Mouse (Mus musculus): ENCODE data around the gene Myo9b. TPM values are rescaled to one million over a fixed set of nuclear protein-coding genes. Genes with fewer than 3 reads are reported as not detected.
A peak's percentile ranks its signal among the peaks of the same experiment; 100 is the strongest.
"Not testable (repeated sequence)": the region's sequence is repeated elsewhere in the genome, so short reads cannot be mapped to it uniquely, and the experiment has no call there.

Gene Myo9b
- polyA plus RNA-seq, 1 experiment from 2014 or later: 24.0 TPM

DNA sequence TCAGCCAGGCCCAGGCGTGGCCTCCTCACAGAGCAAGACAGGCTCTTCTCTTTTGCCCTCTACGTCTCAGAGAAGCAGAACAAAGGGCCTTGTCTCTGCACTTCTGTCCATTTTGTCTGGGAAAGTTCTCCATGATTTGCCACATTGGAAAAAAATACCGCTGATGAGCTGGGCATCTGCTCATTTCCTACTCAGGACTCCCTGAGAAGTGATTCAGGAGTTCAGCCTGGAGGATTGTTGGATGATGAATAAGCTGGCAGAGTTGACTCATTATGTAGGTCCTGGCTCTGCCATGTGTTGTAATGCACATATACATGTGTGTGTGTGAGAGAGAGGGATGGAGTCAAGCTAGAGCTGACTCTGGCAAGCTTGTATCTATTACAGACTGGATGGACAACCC is 3.7 kb downstream of the Myo9b start:
- no peaks in the 10 kb centered on the region for H3K27me3 ChIP-seq
- ATAC-seq (ENCODE audit: insufficient number of reproducible peaks, low FRiP score, low TSS enrichment, low read depth): no peak
- H3K27ac ChIP-seq (replicated peaks): no peak overlapping the region
- peaks cover 31% of the 10 kb centered on the region for H3K4me1 ChIP-seq
- H3K4me2 ChIP-seq (replicated peaks): no peak overlapping the region
- no peak overlapping the region for H3K4me3 ChIP-seq (replicated peaks)
- no peak overlapping the region for H3K9ac ChIP-seq
- 0 out of 2 replicates have a peak, but pooled peaks cover 4% of the 10 kb centered on the region for H3K36me3 ChIP-seq
- WGBS: 87% methylated on average over 3 of the region's 3 CpGs
- H3K9me3 ChIP-seq (replicated peaks): no peaks in the 10 kb centered on the region

- peaks cover 29% of the 10 kb centered on the region for H3K4me1 ChIP-seq
- ATAC-seq (ENCODE audit: insufficient number of reproducible peaks, low FRiP score, low TSS enrichment, low read depth); H3K9ac ChIP-seq; H3K4me3 ChIP-seq (replicated peaks); H3K36me3 ChIP-seq; H3K4me2 ChIP-seq (replicated peaks); H3K27ac ChIP-seq (replicated peaks); H3K9me3 ChIP-seq (replicated peaks); H3K27me3 ChIP-seq: not testable (repeated sequence)
- 68% methylated on average over 1 of the region's 1 CpGs for WGBS
Observed at GRCm38 (mm10) chr8:71279409-71279808, 6.9 kb downstream of the Myo9b start.

GRCm38 (mm10) chr8:71281731-71282130 is 9.2 kb downstream of the Myo9b start:
- H3K4me3 ChIP-seq (replicated peaks); H3K4me2 ChIP-seq (replicated peaks); H3K36me3 ChIP-seq; H3K27me3 ChIP-seq; ATAC-seq (ENCODE audit: insufficient number of reproducible peaks, low FRiP score, low TSS enrichment, low read depth); H3K9me3 ChIP-seq (replicated peaks); H3K9ac ChIP-seq: not testable (repeated sequence)
- H3K27ac ChIP-seq (replicated peaks): peak overlapping the region; percentile 63; the same call in 1 of the 2 replicates
- H3K4me1 ChIP-seq: peaks cover 17% of the 10 kb centered on the region
- 45% methylated on average over 1 of the region's 1 CpGs for WGBS

DNA sequence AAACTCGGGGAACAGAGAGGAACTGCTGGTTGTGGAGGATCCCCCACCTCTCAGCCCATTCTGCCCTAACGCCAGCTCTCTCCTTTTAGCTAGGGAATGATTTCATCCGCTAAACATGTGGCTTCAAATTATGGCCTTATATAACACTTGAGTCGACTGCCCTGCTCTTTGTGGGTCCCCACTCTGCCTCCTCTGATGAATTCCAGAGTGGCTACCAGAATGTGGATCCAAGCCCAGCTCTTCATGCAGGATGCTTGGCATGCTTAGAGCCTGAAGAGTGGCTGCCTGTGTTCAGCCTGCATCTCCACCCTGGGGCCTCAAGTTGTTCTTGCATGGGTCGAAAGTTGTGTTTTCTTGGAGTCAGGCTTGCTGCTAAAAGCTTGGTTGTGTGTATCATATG is 10.1 kb downstream of the Myo9b start:
- Histone ChIP-seq H3K27ac (replicated peaks) (peak overlapping the region; percentile 63), H3K9ac (no peak overlapping the region), H3K27me3 (no peaks in the 10 kb centered on the region), H3K4me1 (peaks cover 17% of the 10 kb centered on the region), H3K36me3 (no peaks in the 10 kb centered on the region), H3K4me3 (replicated peaks) (no peak overlapping the region), H3K4me2 (replicated peaks) (no peak overlapping the region), H3K9me3 (replicated peaks) (no peaks in the 10 kb centered on the region)
- WGBS: 50% methylated on average over 5 of the region's 5 CpGs
- peak; percentile 73; the same call in 1 of the 2 replicates for ATAC-seq (ENCODE audit: insufficient number of reproducible peaks, low FRiP score, low TSS enrichment, low read depth)

GRCm38 (mm10) chr8:71286223-71286622 is 13.7 kb downstream of the Myo9b start:
- not testable (repeated sequence) for H3K9me3 ChIP-seq (replicated peaks); ATAC-seq (ENCODE audit: insufficient number of reproducible peaks, low FRiP score, low TSS enrichment, low read depth); H3K9ac ChIP-seq; H3K27ac ChIP-seq (replicated peaks); H3K4me3 ChIP-seq (replicated peaks); H3K27me3 ChIP-seq; H3K4me2 ChIP-seq (replicated peaks)
- Histone ChIP-seq H3K36me3 (peaks cover 14% of the 10 kb centered on the region), H3K4me1 (peaks cover 17% of the 10 kb centered on the region)
- 77% methylated on average over 2 of the region's 2 CpGs for WGBS

DNA sequence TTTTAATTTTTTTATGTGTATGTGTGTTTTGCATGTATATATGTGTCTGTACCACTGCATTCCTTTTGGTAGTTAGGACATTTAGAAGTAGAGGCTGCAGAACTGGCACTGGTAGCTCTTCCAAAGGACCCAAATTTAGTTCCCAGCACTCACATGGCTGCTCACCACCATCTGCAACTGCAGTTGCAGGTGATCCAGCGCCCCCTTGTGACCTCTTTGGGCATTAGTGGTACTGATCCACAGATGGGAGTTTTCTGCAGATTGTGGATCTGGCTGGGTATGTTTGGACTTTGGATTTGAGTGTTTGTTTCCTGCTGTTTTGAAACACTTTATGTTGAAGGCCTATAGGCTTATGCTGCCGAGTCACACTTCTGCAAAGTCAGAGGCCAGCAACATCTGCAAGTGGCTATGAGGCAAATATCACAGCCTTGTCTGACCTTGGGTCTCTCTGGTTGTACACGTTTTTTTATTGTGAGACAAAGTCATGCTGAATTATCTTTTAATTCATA is 16.0 kb downstream of the Myo9b start:
- Histone ChIP-seq H3K4me2 (replicated peaks) (no peak overlapping the region), H3K27me3 (no peaks in the 10 kb centered on the region), H3K4me1 (no peaks in the 10 kb centered on the region), H3K9ac (no peak overlapping the region), H3K9me3 (replicated peaks) (no peaks in the 10 kb centered on the region), H3K4me3 (replicated peaks) (no peak overlapping the region), H3K36me3 (peaks cover 25% of the 10 kb centered on the region), H3K27ac (replicated peaks) (no peak overlapping the region)
- no peak for ATAC-seq (ENCODE audit: insufficient number of reproducible peaks, low FRiP score, low TSS enrichment, low read depth)
- 54% methylated on average over 3 of the region's 3 CpGs for WGBS

- no peak for ATAC-seq (ENCODE audit: insufficient number of reproducible peaks, low FRiP score, low TSS enrichment, low read depth)
- peaks cover 25% of the 10 kb centered on the region for H3K36me3 ChIP-seq
- no peaks in the 10 kb centered on the region for H3K9me3 ChIP-seq (replicated peaks)
- no peak overlapping the region for H3K27ac ChIP-seq (replicated peaks)
- WGBS: 75% methylated on average over 7 of the region's 7 CpGs
- no peaks in the 10 kb centered on the region for H3K4me1 ChIP-seq
- no peaks in the 10 kb centered on the region for H3K27me3 ChIP-seq
- H3K4me3 ChIP-seq (replicated peaks): no peak overlapping the region
- H3K4me2 ChIP-seq (replicated peaks): no peak overlapping the region
- H3K9ac ChIP-seq: no peak overlapping the region
Observed at GRCm38 (mm10) chr8:71289098-71289497, 16.6 kb downstream of the Myo9b start.

GRCm38 (mm10) chr8:71290211-71290610 is 17.7 kb downstream of the Myo9b start:
- H3K4me3 ChIP-seq (replicated peaks): no peak overlapping the region
- no peak overlapping the region for H3K9ac ChIP-seq
- H3K36me3 ChIP-seq: peaks cover 31% of the 10 kb centered on the region
- H3K27me3 ChIP-seq: no peaks in the 10 kb centered on the region
- H3K9me3 ChIP-seq (replicated peaks): no peaks in the 10 kb centered on the region
- no peak for ATAC-seq (ENCODE audit: insufficient number of reproducible peaks, low FRiP score, low TSS enrichment, low read depth)
- no peaks in the 10 kb centered on the region for H3K4me1 ChIP-seq
- H3K27ac ChIP-seq (replicated peaks): no peak overlapping the region
- H3K4me2 ChIP-seq (replicated peaks): no peak overlapping the region
- 93% methylated on average over 21 of the region's 21 CpGs for WGBS

DNA sequence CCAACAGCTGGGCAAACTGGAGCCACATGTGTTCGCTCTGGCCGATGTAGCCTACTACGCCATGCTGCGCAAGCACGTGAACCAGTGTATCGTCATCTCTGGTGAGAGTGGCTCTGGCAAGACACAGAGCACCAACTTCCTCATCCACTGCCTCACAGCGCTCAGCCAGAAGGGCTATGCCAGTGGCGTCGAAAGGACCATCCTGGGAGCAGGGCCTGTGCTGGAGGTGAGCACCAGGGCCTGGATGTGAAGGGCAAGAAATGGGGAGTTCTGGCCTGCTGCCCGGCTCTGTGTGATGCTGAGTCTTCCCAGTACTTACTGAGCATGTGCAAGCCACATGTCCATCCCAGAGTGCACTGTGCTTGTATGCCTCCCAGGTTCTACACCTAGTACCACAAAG is 18.4 kb downstream of the Myo9b start:
- Histone ChIP-seq H3K9me3 (replicated peaks) (no peaks in the 10 kb centered on the region), H3K9ac (no peak overlapping the region), H3K4me1 (no peaks in the 10 kb centered on the region), H3K4me2 (replicated peaks) (no peak overlapping the region), H3K27ac (replicated peaks) (no peak overlapping the region), H3K4me3 (replicated peaks) (no peak overlapping the region), H3K36me3 (peaks cover 32% of the 10 kb centered on the region), H3K27me3 (no peaks in the 10 kb centered on the region)
- no peak for ATAC-seq (ENCODE audit: insufficient number of reproducible peaks, low FRiP score, low TSS enrichment, low read depth)
- WGBS: 92% methylated on average over 10 of the region's 10 CpGs

DNA sequence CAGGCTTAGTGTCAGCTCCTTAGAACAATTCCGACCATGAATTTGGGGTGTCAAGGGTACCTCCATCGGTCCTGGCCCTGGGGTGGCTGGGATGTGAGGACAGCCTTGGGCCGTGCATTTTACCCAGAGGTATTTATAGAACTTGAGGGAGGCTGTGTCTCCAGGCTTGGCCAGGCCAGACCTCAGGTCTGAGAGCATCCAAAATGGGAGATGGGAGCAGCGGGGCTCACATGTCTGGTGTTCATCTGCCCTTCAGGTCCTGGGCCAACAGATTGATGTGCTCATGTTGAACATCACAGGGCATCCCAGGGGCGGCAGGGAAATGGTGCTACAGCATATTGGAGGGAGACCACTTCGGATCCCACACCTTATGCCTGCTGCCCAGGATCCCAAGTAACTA is 18.8 kb downstream of the Myo9b start:
- H3K9me3 ChIP-seq (replicated peaks): no peaks in the 10 kb centered on the region
- peaks cover 34% of the 10 kb centered on the region for H3K36me3 ChIP-seq
- H3K4me2 ChIP-seq (replicated peaks): no peak overlapping the region
- no peak for ATAC-seq (ENCODE audit: insufficient number of reproducible peaks, low FRiP score, low TSS enrichment, low read depth)
- H3K27me3 ChIP-seq: no peaks in the 10 kb centered on the region
- H3K27ac ChIP-seq (replicated peaks): no peak overlapping the region
- H3K9ac ChIP-seq: no peak overlapping the region
- no peak overlapping the region for H3K4me3 ChIP-seq (replicated peaks)
- H3K4me1 ChIP-seq: no peaks in the 10 kb centered on the region
- WGBS: 94% methylated on average over 6 of the region's 6 CpGs

- peaks cover 56% of the 10 kb centered on the region for H3K36me3 ChIP-seq
- ATAC-seq (ENCODE audit: insufficient number of reproducible peaks, low FRiP score, low TSS enrichment, low read depth); H3K27ac ChIP-seq (replicated peaks); H3K4me2 ChIP-seq (replicated peaks); H3K4me1 ChIP-seq; H3K4me3 ChIP-seq (replicated peaks); H3K27me3 ChIP-seq; H3K9ac ChIP-seq; H3K9me3 ChIP-seq (replicated peaks): not testable (repeated sequence)
- 88% methylated on average over 3 of the region's 3 CpGs for WGBS
Observed at GRCm38 (mm10) chr8:71293930-71294329, 21.4 kb downstream of the Myo9b start.

DNA sequence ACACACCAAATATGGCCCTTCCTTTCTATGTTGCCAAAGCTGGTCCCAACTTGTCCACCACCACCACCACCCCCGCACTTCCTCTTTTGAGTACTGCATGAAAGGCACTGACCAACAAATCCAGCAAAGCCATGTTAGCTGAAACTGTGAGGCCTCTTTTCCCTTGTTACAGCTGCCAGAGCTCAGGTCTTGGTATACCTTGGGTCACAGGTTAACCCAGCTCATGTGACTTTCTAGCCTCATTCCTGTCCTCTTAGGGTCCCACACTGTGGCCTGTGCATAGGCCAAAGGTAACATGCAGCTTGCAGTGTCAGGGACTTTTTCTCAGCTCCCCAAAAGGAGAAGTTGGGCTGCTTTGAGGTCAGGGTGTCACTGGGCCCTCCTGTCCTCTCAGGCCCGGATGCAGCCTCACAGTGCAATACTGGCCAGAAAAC is 23.7 kb downstream of the Myo9b start:
- no peaks in the 10 kb centered on the region for H3K4me1 ChIP-seq
- no peak overlapping the region for H3K4me2 ChIP-seq (replicated peaks)
- H3K9me3 ChIP-seq (replicated peaks): no peaks in the 10 kb centered on the region
- ATAC-seq (ENCODE audit: insufficient number of reproducible peaks, low FRiP score, low TSS enrichment, low read depth): no peak
- no peaks in the 10 kb centered on the region for H3K27me3 ChIP-seq
- WGBS: 87% methylated on average over 2 of the region's 2 CpGs
- no peak overlapping the region for H3K27ac ChIP-seq (replicated peaks)
- peaks cover 46% of the 10 kb centered on the region for H3K36me3 ChIP-seq
- no peak overlapping the region for H3K4me3 ChIP-seq (replicated peaks)
- no peak overlapping the region for H3K9ac ChIP-seq

Data from embryonic facial prominence, embryonic 15.5 days (tissue).